Mouse (Mus musculus) spleen, adult 10 weeks (tissue): ENCODE data around the gene Zkscan3. TPM values are rescaled to one million over a fixed set of nuclear protein-coding genes. Genes with fewer than 3 reads are reported as not detected.

Experiments
- polyA plus RNA-seq: library from polyadenylated mRNA; stranded (reverse); fragments of 350-450 nt; fragmentation: Illumina TruSeq; extraction: RNeasy Lipid Tissue Mini Kit (QIAGEN cat#74804); gene quantifications from one replicate; pipeline ENCODE4 v1.2.3, GENCODE M21; 2015; ENCODE audit warnings: low replicate concordance; ENCODE audit not compliant: insufficient read depth

Gene Zkscan3
- polyA plus RNA-seq: 109 TPM

GRCm38 (mm10) chr13:21402287-21402846 lies at the start of gene Zkscan3:
Gene Zkscan3 (minus strand): TSS chr13:21402755.

GRCm38 (mm10) chr13:21440503-21441206 lies 38.1 kb upstream of the Zkscan3 start, which contains the start of gene Pgbd1:
Gene Pgbd1 (minus strand): TSS chr13:21441058.

GRCm38 (mm10) chr13:21362621-21363248 lies 39.8 kb downstream of the Zkscan3 start, which contains the start of gene Zscan12:
Gene Zscan12 (plus strand): TSS chr13:21362820.

GRCm38 (mm10) chr13:21346610-21347009 lies 55.9 kb downstream of the Zkscan3 start, which contains the start of gene Olfr1367:
Gene Olfr1367 (plus strand): TSS chr13:21346910.

Other genes starting within 250 kb of the Zkscan3 start
- gene Trim27, start 223.3 kb downstream of the Zkscan3 start, polyA plus RNA-seq: 99.8 TPM
- gene Gpx5, start 110.0 kb downstream of the Zkscan3 start, polyA plus RNA-seq: not detected
- gene Gpx6, start 90.6 kb downstream of the Zkscan3 start, polyA plus RNA-seq: not detected
- gene Olfr1367, start 55.8 kb downstream of the Zkscan3 start, polyA plus RNA-seq: not detected
- 7.2 TPM for gene Zscan12, start 39.9 kb downstream of the Zkscan3 start, polyA plus RNA-seq
- gene Pgbd1, start 38.3 kb upstream of the Zkscan3 start, polyA plus RNA-seq: 1.5 TPM
- 108 TPM for gene Zscan26, start 51.0 kb upstream of the Zkscan3 start, polyA plus RNA-seq
- gene Nkapl, start 65.8 kb upstream of the Zkscan3 start, polyA plus RNA-seq: 0.32 TPM
- 1.2 TPM for gene Zkscan4, start 76.2 kb upstream of the Zkscan3 start, polyA plus RNA-seq
- gene Gm10065, start 76.7 kb upstream of the Zkscan3 start, polyA plus RNA-seq: not detected
- 1.3 TPM for gene AK157302, start 92.5 kb upstream of the Zkscan3 start, polyA plus RNA-seq
- 1.8 TPM for gene Gm11273, start 98.7 kb upstream of the Zkscan3 start, polyA plus RNA-seq
- gene Zkscan8, start 128.4 kb upstream of the Zkscan3 start, polyA plus RNA-seq: 19.1 TPM
- gene Olfr1366, start 140.1 kb upstream of the Zkscan3 start, polyA plus RNA-seq: not detected
- not detected for gene Olfr1535, start 157.1 kb upstream of the Zkscan3 start, polyA plus RNA-seq
- gene Olfr1364, start 179.0 kb upstream of the Zkscan3 start, polyA plus RNA-seq: not detected
- not detected for gene Olfr1362, start 211.3 kb upstream of the Zkscan3 start, polyA plus RNA-seq
- not detected for gene Olfr11, start 239.8 kb upstream of the Zkscan3 start, polyA plus RNA-seq